In the genomic region with DNA sequence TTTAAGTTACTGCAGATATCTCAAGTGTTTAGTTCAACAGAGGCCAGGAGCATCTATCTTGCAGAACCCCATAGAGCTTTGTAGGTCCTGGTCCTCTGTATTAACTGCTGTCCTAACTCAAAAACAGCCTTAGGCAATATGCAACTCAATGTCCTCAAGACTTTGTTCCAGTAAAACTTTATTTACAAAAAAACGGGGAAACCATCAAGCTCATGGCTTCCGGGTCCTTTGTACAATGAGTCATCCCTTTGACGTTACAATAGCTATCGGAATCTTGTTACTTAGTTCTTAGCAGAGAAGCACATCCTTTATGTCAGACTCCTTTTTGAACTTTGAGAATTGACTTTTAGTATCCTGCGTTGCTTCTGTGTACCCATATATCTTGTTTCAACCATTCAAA, we compare ENCODE assay signal across 15 mouse cellular contexts.
DNase-seq lines count a peak whose midpoint lies in the region; ATAC-seq and TF ChIP-seq lines count a peak whose summit lies in the region.
"Had no signal": no experiment of that assay in that cellular context is flagged by ENCODE, and none has a peak within 500 bp of the region (broad histone marks: within the 10 kb centered on the region; RNA-seq: fewer than 3 reads in every experiment).

No protein-coding gene starts in this region.

- H3K4me2 ChIP-seq in intestine, embryonic 14.5 days (ENCODE audit: low read length) = no peak overlapping the region
- no peak overlapping the region for H3K4me2 ChIP-seq in intestine, postnatal 0 days (replicated peaks; ENCODE audit: low read depth)
- no peak overlapping the region for H3K4me2 ChIP-seq in neural tube, embryonic 13.5 days
- H3K4me2 ChIP-seq in neural tube, embryonic 14.5 days (ENCODE audit: low read depth, low read length) = no peak overlapping the region
- H3K4me2 ChIP-seq: embryonic facial prominence, embryonic 15.5 days; heart, embryonic 15.5 days; liver, embryonic 13.5 days had no signal

- no peak for ATAC-seq in intestine, embryonic 14.5 days (replicated peaks; ENCODE audit: low FRiP score, low TSS enrichment, low read depth)
- no peak for ATAC-seq in intestine, postnatal 0 days
- ATAC-seq in neural tube, embryonic 13.5 days (ENCODE audit: low read depth) = no peak
- no peak for ATAC-seq in neural tube, embryonic 14.5 days (ENCODE audit: low read depth)

- WGBS in intestine, embryonic 14.5 days = 50% methylated on average over 5 of the region's 5 CpGs
- 55% methylated on average over 5 of the region's 5 CpGs for WGBS in intestine, postnatal 0 days
- 66% methylated on average over 5 of the region's 5 CpGs for WGBS in neural tube, embryonic 13.5 days
- WGBS in neural tube, embryonic 14.5 days = 74% methylated on average over 5 of the region's 5 CpGs

- H3K27me3 ChIP-seq in intestine, embryonic 14.5 days (replicated peaks; ENCODE audit: control insufficient read depth, insufficient read depth, low read length) = no peaks in the 10 kb centered on the region
- H3K27me3 ChIP-seq in intestine, postnatal 0 days (replicated peaks; ENCODE audit: control insufficient read depth, insufficient read depth, low read length) = no peaks in the 10 kb centered on the region
- no peaks in the 10 kb centered on the region for H3K27me3 ChIP-seq in neural tube, embryonic 13.5 days
- H3K27me3 ChIP-seq in neural tube, embryonic 14.5 days (ENCODE audit: control insufficient read depth, insufficient read depth, low read length) = no peaks in the 10 kb centered on the region
- H3K27me3 ChIP-seq: embryonic facial prominence, embryonic 15.5 days; heart, embryonic 15.5 days; liver, embryonic 13.5 days had no signal

- H3K4me1 ChIP-seq in intestine, embryonic 14.5 days (replicated peaks; ENCODE audit: control insufficient read depth, insufficient read depth, low read length) = peaks cover 12% of the 10 kb centered on the region
- H3K4me1 ChIP-seq in intestine, postnatal 0 days (replicated peaks; ENCODE audit: control insufficient read depth, insufficient read depth, low read length) = no peaks in the 10 kb centered on the region
- peaks cover 27% of the 10 kb centered on the region for H3K4me1 ChIP-seq in neural tube, embryonic 13.5 days (replicated peaks)
- peaks cover 12% of the 10 kb centered on the region for H3K4me1 ChIP-seq in neural tube, embryonic 14.5 days (ENCODE audit: control insufficient read depth, insufficient read depth, low read length)
- H3K4me1 ChIP-seq: liver, embryonic 13.5 days had no signal

- no peak overlapping the region for H3K4me3 ChIP-seq in intestine, embryonic 14.5 days (ENCODE audit: low read depth, low read length)
- no peak overlapping the region for H3K4me3 ChIP-seq in intestine, postnatal 0 days (ENCODE audit: low read depth, low read length)
- no peak overlapping the region for H3K4me3 ChIP-seq in neural tube, embryonic 13.5 days
- no peak overlapping the region for H3K4me3 ChIP-seq in neural tube, embryonic 14.5 days (ENCODE audit: low read depth, low read length)
- H3K4me3 ChIP-seq: embryonic facial prominence, embryonic 15.5 days; heart, embryonic 15.5 days; liver, embryonic 13.5 days had no signal

- no peaks in the 10 kb centered on the region for H3K36me3 ChIP-seq in intestine, embryonic 14.5 days (ENCODE audit: control insufficient read depth, insufficient read depth, low read length)
- H3K36me3 ChIP-seq in intestine, postnatal 0 days (ENCODE audit: control insufficient read depth, insufficient read depth) = no peaks in the 10 kb centered on the region
- no peaks in the 10 kb centered on the region for H3K36me3 ChIP-seq in neural tube, embryonic 13.5 days
- H3K36me3 ChIP-seq in neural tube, embryonic 14.5 days (ENCODE audit: control insufficient read depth, insufficient read depth, low read length) = no peaks in the 10 kb centered on the region
- H3K36me3 ChIP-seq: embryonic facial prominence, embryonic 15.5 days; heart, embryonic 15.5 days; liver, embryonic 13.5 days had no signal

- no peak for DNase-seq in intestine, embryonic 14.5 days (ENCODE audit: low spot score)
- DNase-seq in neural tube, embryonic 10.5 days (ENCODE audit: extremely low spot score, low spot score) = no peak
- no peak for DNase-seq in MN1 (ENCODE audit: low spot score)
- DNase-seq in embryo, embryonic 10.5 days (ENCODE audit: low spot score) = no peak
- DNase-seq: cerebellum, adult 8-10 months; gastrocnemius, postnatal 10 days; heart, adult 18-20 months; liver, embryonic 13.5 days; lung, postnatal 10 days; thymus, adult 2 months had no signal

- H3K9me3 ChIP-seq in intestine, embryonic 14.5 days (ENCODE audit: control insufficient read depth, low read length) = no peaks in the 10 kb centered on the region
- H3K9me3 ChIP-seq in intestine, postnatal 0 days (ENCODE audit: control insufficient read depth) = no peaks in the 10 kb centered on the region
- H3K9me3 ChIP-seq in neural tube, embryonic 13.5 days = no peaks in the 10 kb centered on the region
- H3K9me3 ChIP-seq in neural tube, embryonic 14.5 days (ENCODE audit: control insufficient read depth, low read length) = no peaks in the 10 kb centered on the region
- H3K9me3 ChIP-seq: embryonic facial prominence, embryonic 15.5 days; heart, embryonic 15.5 days; liver, embryonic 13.5 days had no signal

- peak overlapping the region; percentile 71 for H3K27ac ChIP-seq in intestine, embryonic 14.5 days (ENCODE audit: low read depth)
- H3K27ac ChIP-seq in intestine, postnatal 0 days (ENCODE audit: low read depth, low read length) = no peak overlapping the region
- peak overlapping the region; percentile 75 for H3K27ac ChIP-seq in neural tube, embryonic 13.5 days (replicated peaks)
- peak overlapping the region; percentile 68 for H3K27ac ChIP-seq in neural tube, embryonic 14.5 days (ENCODE audit: low read depth, low read length)
- H3K27ac ChIP-seq: embryonic facial prominence, embryonic 15.5 days; heart, embryonic 15.5 days; liver, embryonic 13.5 days had no signal

- no peak for TF ChIP-seq CTCF in intestine, postnatal 0 days (IDR thresholded peaks at IDR 0.05; ENCODE audit: low read depth)

- no peak overlapping the region for H3K9ac ChIP-seq in intestine, embryonic 14.5 days (ENCODE audit: low read length)
- no peak overlapping the region for H3K9ac ChIP-seq in intestine, postnatal 0 days (ENCODE audit: low read depth, low read length)
- no peak overlapping the region for H3K9ac ChIP-seq in neural tube, embryonic 13.5 days
- no peak overlapping the region for H3K9ac ChIP-seq in neural tube, embryonic 14.5 days (replicated peaks; ENCODE audit: low read depth, low read length)
- H3K9ac ChIP-seq: embryonic facial prominence, embryonic 15.5 days; heart, embryonic 15.5 days; liver, embryonic 13.5 days had no signal
